ENCODE assay signal across 8 mouse cellular contexts in genomic region chr17:43016371-43017331, GRCm38 (mm10). TPM values are rescaled to one million over a fixed set of nuclear protein-coding genes. Genes with fewer than 3 reads are reported as not detected.
DNase-seq lines count a peak whose midpoint lies in the region; ATAC-seq lines count a peak whose summit lies in the region.

Gene Tnfrsf21, plus strand, starts transcription at chr17:43016555.

- peak; percentile 93 for ATAC-seq in intestine, embryonic 14.5 days (replicated peaks; ENCODE audit: low FRiP score, low TSS enrichment, low read depth)
- ATAC-seq in megakaryocyte progenitor cell, adult 5-6 weeks (replicated peaks; ENCODE audit: poor library complexity), result peak; percentile 90

- DNase-seq in adrenal gland, adult 8-10 months, result peak; percentile 76
- DNase-seq in embryo, embryonic 11.5 days (ENCODE audit: low read depth, low spot score), result peak; percentile 92
- peak; percentile 91 for DNase-seq in gastrocnemius, postnatal 25 days
- DNase-seq in intestine, embryonic 14.5 days (ENCODE audit: low spot score), result peak; percentile 93
- DNase-seq in left cerebral cortex, postnatal 10 days (ENCODE audit: extremely low spot score in 1 of 2, low spot score in 2 of 2), result peak; percentile 95 to 96
- peak; percentile 96 to 97 for DNase-seq in right cerebral cortex, postnatal 10 days (ENCODE audit: low spot score in 2 of 2)
- peak; percentile 93 for DNase-seq in urinary bladder, postnatal 14 days (ENCODE audit: low spot score)

- WGBS in intestine, embryonic 14.5 days, result under 1% methylated on average over 80 of the region's 80 CpGs

- H3K9me3 ChIP-seq in intestine, embryonic 14.5 days (ENCODE audit: control insufficient read depth, low read length), result no peaks in the 10 kb centered on the region

- intact Hi-C loops in left cerebral cortex, postnatal 10 days (cut with DNase I), result loop anchor here (2.0 to 5.0 kb wide), 2 partner anchors 61 to 212 kb away; no protein-coding TSS in a partner anchor

- peak within 1 kb of the TSS; percentile 70 for H3K27ac ChIP-seq in intestine, embryonic 14.5 days (ENCODE audit: low read depth)

- peak within 1 kb of the TSS; percentile 74 for H3K4me3 ChIP-seq in intestine, embryonic 14.5 days (ENCODE audit: low read depth, low read length)

- H3K27me3 ChIP-seq in intestine, embryonic 14.5 days (replicated peaks; ENCODE audit: control insufficient read depth, insufficient read depth, low read length), result no peaks in the 10 kb centered on the region

- H3K4me2 ChIP-seq in intestine, embryonic 14.5 days (ENCODE audit: low read length), result peak within 1 kb of the TSS; percentile 92

- H3K36me3 ChIP-seq in intestine, embryonic 14.5 days (ENCODE audit: control insufficient read depth, insufficient read depth, low read length), result no peaks in the 10 kb centered on the region

- no peaks in the 10 kb centered on the region; the same call in 1 of the 2 replicates for H3K4me1 ChIP-seq in intestine, embryonic 14.5 days (replicated peaks; ENCODE audit: control insufficient read depth, insufficient read depth, low read length)

- peak within 1 kb of the TSS; percentile 73 for H3K9ac ChIP-seq in intestine, embryonic 14.5 days (ENCODE audit: low read length)

RNA-seq across cellular contexts. Expression of gene Tnfrsf21, which starts in this region (rescaled TPM):
- 1 to 10 TPM; 2.4 to 5.3 (median 3.1) TPM for total RNA-seq in adrenal gland, adult 8-10 months (2022)
- total RNA-seq in gastrocnemius, postnatal 25 days (2021), result 10 to 100 TPM; 17.9 to 23.1 TPM
- 17.4 and 18.7 TPM in 2 replicates for polyA plus RNA-seq in intestine, embryonic 14.5 days (2014; fragmentation: Nextera tagmentation; extraction: Ambion mirVana)
- 10 to 100 TPM; 78.3 to 79.0 TPM for total RNA-seq in left cerebral cortex, postnatal 10 days (2021)
- total RNA-seq in megakaryocyte progenitor cell, adult 5-6 weeks (2015), result 58.2 and 69.6 TPM in 2 replicates
- 47.0 and 49.0 TPM in 2 replicates for total RNA-seq in megakaryocyte progenitor cell, adult 5-6 weeks (2017)

Comparison
In these comparisons a context has a peak if more than half of its experiments do, and no peak if none do; other contexts are left out.
1. Peak in every context shown above with its lines: DNase-seq, ATAC-seq, H3K4me3 ChIP-seq and H3K27ac ChIP-seq.